Mouse (Mus musculus) testis, adult 2 months (tissue): ENCODE measurements around the gene Smg6. TPM values are rescaled to one million over a fixed set of nuclear protein-coding genes. Genes with fewer than 3 reads are reported as not detected.

Source experiments
- H3K27ac ChIP-seq: fragments of 200-500 bp; 2 replicates; pipeline ENCODE4 v1.5.1; 2012; ENCODE audit warnings: low read depth, low read length; ENCODE audit not compliant: control insufficient read depth, insufficient read depth
- H3K27me3 ChIP-seq: fragments of 200-500 bp; 2 replicates; pipeline ENCODE4 v1.6.1; 2012; ENCODE audit warnings: mild to moderate bottlenecking, low read length, moderate library complexity; ENCODE audit not compliant: control insufficient read depth, insufficient read depth
- H3K36me3 ChIP-seq: fragments of 200-500 bp; 2 replicates; pipeline ENCODE4 v1.6.1; 2012; ENCODE audit warnings: mild to moderate bottlenecking, low read length; ENCODE audit not compliant: control insufficient read depth, insufficient read depth
- H3K4me1 ChIP-seq: fragments of 200-500 bp; 2 replicates; pipeline ENCODE4 v1.6.1; 2012; ENCODE audit warnings: low read length; ENCODE audit not compliant: control insufficient read depth, insufficient read depth
- H3K4me3 ChIP-seq: fragments of 200-500 bp; 2 replicates; pipeline ENCODE4 v1.5.1; 2012; ENCODE audit warnings: low read depth, mild to moderate bottlenecking, low read length, moderate library complexity, mixed read lengths; ENCODE audit not compliant: control insufficient read depth
- CTCF ChIP-seq: fragments of 200-500 bp; IDR thresholded peaks from 2 replicates; pipeline ENCODE4 v1.5.1; 2012; ENCODE audit warnings: low read depth, mild to moderate bottlenecking, inconsistent platforms, low read length, moderate library complexity; ENCODE audit not compliant: control insufficient read depth, insufficient read depth, insufficient replicate concordance
- POLR2A ChIP-seq: fragments of 200-500 bp; IDR thresholded peaks from 2 replicates; pipeline ENCODE4 v1.6.1; 2012; ENCODE audit warnings: low read depth, mild to moderate bottlenecking, inconsistent platforms, low read length, moderate library complexity; ENCODE audit not compliant: control insufficient read depth
- polyA plus RNA-seq: library from polyadenylated mRNA; depleted of rRNA; stranded (reverse); fragments of >200 nt; gene quantifications from 2 replicates; pipeline ENCODE4 v1.2.3, GENCODE M21; 2012

The Smg6 gene
- polyA plus RNA-seq, 1 experiment = 76.8 TPM

DNA sequence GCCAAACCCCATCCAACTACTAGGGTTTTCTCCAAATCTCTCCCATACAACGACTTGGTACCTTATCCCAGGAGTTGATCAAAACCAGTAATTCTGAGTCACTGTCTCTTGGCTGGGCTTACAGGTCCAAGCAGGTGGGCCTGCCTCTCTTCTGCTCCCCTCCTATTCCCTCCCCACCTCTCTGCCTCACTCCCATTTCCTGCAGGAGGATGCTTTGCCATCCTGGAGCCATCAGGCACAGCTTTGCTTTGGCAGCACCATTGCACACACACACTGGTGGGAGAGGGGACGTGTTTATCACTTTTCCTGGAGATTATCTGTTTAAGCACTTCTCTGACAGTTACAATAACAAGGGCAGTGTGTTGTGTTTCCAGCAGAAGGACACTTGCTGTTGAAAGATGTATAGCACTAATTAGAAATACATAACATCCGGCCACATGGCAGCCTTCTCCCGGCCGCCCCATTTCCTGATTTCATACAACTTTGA, 108.0 kb downstream of the Smg6 start:
- no peaks in the 10 kb centered on the region for H3K36me3 ChIP-seq
- no peak overlapping the region for H3K4me3 ChIP-seq
- H3K27me3 ChIP-seq = no peaks in the 10 kb centered on the region
- no peaks in the 10 kb centered on the region for H3K4me1 ChIP-seq
- TF ChIP-seq POLR2A (no peak), CTCF (no peak)
- H3K27ac ChIP-seq = no peak overlapping the region

- no peaks in the 10 kb centered on the region for H3K27me3 ChIP-seq
- H3K4me3 ChIP-seq = no peak overlapping the region
- no peak for TF ChIP-seq POLR2A
- no peak for TF ChIP-seq CTCF
- no peaks in the 10 kb centered on the region for H3K4me1 ChIP-seq
- H3K27ac ChIP-seq = no peak overlapping the region
- no peaks in the 10 kb centered on the region for H3K36me3 ChIP-seq
Observed at GRCm38 (mm10) chr11:75034104-75034503, 108.5 kb downstream of the Smg6 start.

GRCm38 (mm10) chr11:75044333-75044732, 118.7 kb downstream of the Smg6 start:
- Histone ChIP-seq H3K36me3 (peaks cover 3% of the 10 kb centered on the region), H3K27ac (no peak overlapping the region), H3K4me1 (peaks cover 2% of the 10 kb centered on the region), H3K4me3 (no peak overlapping the region), H3K27me3 (no peaks in the 10 kb centered on the region)
- TF ChIP-seq POLR2A = no peak
- TF ChIP-seq CTCF = no peak

DNA sequence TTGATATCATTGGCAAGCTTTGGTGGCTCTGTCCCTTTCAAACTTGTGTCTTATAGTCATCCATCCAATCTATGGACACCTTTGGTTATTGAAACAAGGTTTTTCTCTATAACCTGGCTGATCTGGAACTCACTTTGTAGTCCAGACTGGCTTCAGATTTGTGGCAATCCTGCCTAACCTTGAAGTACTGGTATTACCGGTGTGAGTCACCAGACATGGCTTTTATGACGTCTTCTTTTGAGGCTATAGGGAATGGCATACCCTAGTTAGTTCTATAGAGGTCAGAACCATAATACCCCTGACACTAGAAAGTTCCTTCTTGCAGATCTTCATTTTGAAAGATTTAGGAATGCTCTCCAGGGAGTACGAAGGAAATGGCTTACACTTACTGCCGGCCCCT, 120.2 kb downstream of the Smg6 start:
- no peaks in the 10 kb centered on the region for H3K27me3 ChIP-seq
- TF ChIP-seq CTCF = no peak
- no peak for TF ChIP-seq POLR2A
- peaks cover 3% of the 10 kb centered on the region for H3K36me3 ChIP-seq
- no peak overlapping the region for H3K27ac ChIP-seq
- H3K4me3 ChIP-seq = no peak overlapping the region
- H3K4me1 ChIP-seq = peaks cover 2% of the 10 kb centered on the region

DNA sequence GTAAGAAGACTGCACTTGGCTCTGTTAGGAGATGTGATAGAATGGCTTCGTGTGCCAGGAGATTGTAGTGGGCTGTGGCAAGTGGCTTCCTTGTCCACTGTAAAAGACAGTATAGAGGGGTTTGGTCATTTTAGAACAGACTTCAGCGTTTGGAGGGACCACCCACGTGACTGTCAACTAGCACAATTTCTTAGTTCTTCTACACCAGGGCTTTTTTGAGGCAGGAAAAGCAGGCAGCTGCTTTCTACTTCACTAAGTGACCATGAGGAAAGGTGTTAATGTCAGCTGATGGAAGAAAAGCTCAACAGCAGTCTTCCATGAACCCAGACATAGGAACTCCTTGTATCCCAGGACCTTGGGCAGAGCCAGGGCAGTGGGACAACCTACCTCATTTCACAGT, 121.0 kb downstream of the Smg6 start:
- no peak for TF ChIP-seq POLR2A
- TF ChIP-seq CTCF = no peak

GRCm38 (mm10) chr11:75047066-75047465, 121.4 kb downstream of the Smg6 start:
- peak overlapping the region; percentile 22; the same call in 1 of the 2 replicates for H3K27ac ChIP-seq
- H3K27me3 ChIP-seq = no peaks in the 10 kb centered on the region
- peaks cover 1% of the 10 kb centered on the region; the same call in 1 of the 2 replicates for H3K36me3 ChIP-seq
- TF ChIP-seq CTCF = no peak
- no peak for TF ChIP-seq POLR2A
- peaks cover 2% of the 10 kb centered on the region for H3K4me1 ChIP-seq
- H3K4me3 ChIP-seq = no peak overlapping the region

More for the DNA sequence above, 121.0 kb downstream of the Smg6 start:
- Histone ChIP-seq H3K27me3 (no peaks in the 10 kb centered on the region), H3K36me3 (peaks cover 3% of the 10 kb centered on the region), H3K4me3 (no peak overlapping the region), H3K4me1 (peaks cover 2% of the 10 kb centered on the region), H3K27ac (peak overlapping the region; percentile 44)

DNA sequence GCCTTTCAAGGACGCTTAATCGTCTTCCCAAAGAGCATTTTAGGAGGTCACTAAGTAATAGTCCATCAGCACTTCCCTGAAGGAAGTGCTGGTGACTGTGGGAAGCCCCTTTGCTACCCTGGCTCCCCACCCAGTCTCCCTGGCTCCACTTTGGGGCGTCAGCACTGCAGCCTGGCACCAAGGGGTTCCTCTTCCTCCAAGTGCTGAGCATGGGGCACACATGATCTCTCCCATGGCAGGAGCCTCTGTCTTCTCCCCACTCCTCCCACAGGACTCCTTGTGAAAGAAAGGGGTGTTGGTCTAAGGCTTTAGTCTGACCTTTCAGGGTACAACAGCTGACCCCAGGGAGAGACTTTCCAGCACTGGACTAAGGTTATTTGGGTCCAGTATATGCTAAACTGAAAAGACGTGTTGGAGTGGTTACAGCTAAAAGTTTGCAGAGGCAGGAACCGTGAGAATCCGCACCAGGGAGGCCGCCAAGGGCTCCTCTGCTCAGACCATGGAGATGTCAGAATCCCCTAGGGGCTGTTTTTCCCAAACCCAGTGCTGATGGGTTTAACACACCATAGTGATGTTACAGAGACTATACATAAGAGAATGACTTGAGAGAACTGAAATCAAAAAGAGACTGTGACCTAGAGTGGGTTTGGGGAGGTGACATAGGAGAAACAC, 122.2 kb downstream of the Smg6 start:
- Histone ChIP-seq H3K36me3 (peaks cover 1% of the 10 kb centered on the region; the same call in 1 of the 2 replicates), H3K4me1 (peaks cover 2% of the 10 kb centered on the region), H3K27me3 (no peaks in the 10 kb centered on the region), H3K27ac (peak overlapping the region; percentile 66), H3K4me3 (no peak overlapping the region)
- TF ChIP-seq CTCF (no peak), POLR2A (no peak)
